Mouse (Mus musculus) left cerebral cortex, postnatal 4 days (tissue): Measurements from ENCODE around the gene Cxcl14. TPM values are rescaled to one million over a fixed set of nuclear protein-coding genes. Genes with fewer than 3 reads are reported as not detected.
A peak's percentile ranks its signal among the peaks of the same experiment; 100 is the strongest.

Experiments
- DNase-seq: peaks from one replicate; pipeline ENCODE4 v3.0.0-alpha.2; 2022
- intact Hi-C: fragments of 180-260 bp; cut with DNase I; formaldehyde crosslinking; loops from one replicate; pipeline ENCODE4 v1.15.1; 2025
- total RNA-seq, 2 experiments: library from RNA; stranded (reverse); gene quantifications; 2 replicates each; pipeline ENCODE4 v1.2.3; 2021

Cxcl14 gene
- total RNA-seq, 2 experiments from 2014 or later, result 40.6 to 40.7 TPM

DNA sequence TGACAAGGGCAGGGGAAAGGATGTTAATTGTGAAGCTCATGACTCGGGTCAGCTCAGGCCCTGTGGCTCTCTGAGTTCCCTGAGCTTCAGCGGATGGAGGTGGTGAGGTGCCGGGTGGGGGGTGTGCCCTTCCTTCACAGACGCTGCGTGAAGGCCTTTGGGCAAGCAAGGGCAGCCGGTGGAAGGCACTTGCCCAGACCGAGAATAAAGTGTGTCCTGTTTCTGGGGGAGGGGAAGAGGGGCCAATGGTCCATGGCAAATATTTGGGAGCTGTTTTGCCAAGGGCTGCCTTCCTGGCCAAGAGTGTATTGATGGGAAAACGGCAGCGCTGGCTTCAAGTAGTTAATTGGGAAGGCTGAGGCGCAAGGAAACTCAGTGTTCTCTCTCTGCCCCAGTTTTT lies 1.4 kb downstream of the Cxcl14 start:
- intact Hi-C loops, result no loop called here
- DNase-seq, result no peak

DNA sequence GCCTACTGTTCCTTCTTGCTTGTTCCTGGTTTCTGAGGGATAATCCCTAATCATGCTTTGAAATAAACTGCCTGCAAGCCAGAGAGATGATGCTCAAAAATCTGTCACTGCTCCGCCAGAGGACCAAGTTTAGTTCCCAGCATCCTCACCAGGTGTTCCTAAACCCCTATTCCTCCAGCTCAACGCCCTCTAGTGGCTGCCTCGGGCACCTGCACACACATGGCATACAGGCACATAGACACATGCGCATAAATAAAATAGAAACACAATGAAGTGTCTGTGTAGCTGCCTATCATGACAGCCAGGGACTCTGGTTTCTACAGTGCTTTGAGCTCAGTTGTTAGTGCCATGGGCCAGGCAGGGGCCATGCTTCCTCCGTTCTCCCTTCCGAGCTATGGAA lies 6.4 kb downstream of the Cxcl14 start:
- intact Hi-C loops, result no loop called here
- DNase-seq, result no peak

DNA sequence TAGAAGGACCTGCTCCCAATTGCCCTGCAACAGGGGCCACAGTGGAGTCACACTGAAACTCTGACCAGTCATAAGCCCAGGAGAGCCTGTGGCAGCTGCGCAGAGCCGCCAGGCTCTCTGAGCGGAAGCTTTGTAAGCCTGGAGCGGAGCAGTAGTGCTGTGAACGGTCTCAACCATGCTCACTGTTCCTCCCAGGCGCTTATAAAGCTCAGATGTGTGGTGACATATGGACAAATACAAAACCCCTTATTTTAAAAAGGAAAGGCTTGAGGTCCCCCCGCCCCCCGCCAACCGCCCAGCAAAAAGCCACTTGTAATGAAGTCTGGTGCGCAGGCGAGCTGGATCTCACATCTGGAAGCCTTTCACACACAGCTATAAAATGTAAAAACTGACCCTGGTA lies 7.1 kb downstream of the Cxcl14 start:
- DNase-seq, result no peak
- intact Hi-C loops, result no loop called here

DNA sequence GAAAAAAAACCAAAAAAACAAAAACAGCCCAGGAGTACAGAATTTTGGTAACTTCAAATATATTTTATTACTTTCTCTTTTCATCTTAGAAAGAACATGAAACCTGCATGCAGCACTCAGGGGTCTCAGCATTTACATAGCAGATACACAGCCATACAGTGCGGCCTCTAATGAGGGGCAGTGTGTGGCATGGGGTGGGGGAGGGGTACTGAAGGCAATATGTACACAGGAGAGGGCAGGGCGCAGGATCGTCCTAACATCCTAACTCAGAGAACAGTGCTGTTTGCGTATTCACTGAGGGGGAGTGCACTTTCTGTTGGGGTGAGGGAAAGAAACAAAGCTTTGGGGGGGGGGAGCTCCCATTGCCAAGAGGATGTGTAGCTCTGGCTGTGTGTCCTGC lies 7.8 kb downstream of the Cxcl14 start:
- intact Hi-C loops, result no loop called here
- no peak for DNase-seq

DNA sequence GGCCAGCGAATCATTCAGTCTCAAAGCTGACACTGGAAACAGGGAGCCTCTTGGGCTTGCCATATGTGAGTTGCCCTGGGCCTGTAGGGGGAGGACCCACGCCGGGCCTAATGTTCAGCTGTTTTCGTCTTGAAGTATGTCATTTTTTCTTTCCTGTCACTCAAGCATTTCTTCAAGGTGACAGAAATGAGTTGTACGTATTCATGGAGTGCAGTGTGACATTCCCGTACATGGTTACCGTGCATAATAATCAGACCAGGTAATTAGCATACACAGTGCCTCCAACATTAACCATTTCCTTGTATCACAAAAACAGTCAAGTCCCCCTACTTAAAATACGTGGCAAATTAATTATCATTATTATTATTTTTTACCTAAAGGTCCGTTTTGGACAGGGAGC lies 9.3 kb downstream of the Cxcl14 start:
- intact Hi-C loops, result no loop called here
- DNase-seq, result no peak

DNA sequence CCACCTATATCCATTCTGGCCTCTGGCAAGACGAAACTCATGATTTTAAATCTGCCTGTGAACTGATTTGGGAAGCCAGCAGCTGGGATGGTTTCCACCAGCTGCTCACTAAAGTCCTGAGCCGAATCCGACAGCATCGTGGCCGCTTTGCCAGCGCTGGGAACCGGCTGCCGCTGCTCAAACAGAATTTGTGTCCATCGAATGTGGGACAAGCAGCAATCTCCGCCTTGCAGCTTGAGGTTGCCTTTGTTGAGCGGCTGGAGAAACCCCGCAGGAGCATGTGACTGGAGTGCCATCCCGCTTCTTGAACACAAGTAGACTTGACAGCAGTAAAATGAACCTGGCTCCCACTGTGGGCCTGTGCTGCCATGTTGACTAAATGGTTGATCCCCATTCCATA lies 13.0 kb downstream of the Cxcl14 start:
- DNase-seq, result no peak
- intact Hi-C loops, result no loop called here

DNA sequence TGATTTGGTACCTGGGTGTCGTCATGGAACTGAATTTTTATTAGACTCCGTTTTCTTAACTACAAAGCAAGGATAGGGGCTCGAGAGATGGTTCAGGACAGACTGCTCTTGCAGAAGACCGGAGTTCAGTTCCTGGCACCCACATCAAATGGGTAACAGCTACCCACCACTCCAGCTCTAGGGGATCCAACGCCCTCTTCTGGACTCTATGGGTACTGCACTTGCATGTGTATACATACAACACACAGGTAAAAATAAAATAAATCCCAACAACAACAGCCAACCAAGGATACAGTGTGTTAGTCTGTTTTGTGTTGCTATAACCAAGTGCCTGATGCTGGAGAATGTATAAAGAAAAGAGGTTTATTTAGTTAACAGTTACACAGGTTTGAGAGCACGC lies 16.0 kb downstream of the Cxcl14 start:
- DNase-seq, result no peak
- intact Hi-C loops, result no loop called here

DNA sequence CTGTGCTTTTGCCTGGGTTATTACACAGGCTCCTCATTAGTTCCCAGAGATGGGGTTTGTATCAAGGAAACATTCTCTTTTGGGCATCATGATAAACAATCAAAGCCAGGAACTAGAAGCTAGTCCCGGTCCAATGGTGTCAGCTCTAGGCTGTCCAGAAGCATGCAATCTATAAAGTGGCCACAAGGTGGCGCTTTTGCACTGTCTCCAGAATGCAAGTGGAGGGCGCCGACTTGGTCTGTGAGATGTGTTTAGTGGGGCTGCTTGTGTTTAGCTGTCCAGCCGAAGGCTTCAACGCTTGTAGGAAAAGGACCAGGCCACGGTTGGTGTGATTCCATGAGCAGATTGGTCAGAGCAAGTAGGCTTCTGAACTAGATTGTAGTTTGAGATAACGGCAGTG lies 16.9 kb downstream of the Cxcl14 start:
- peak; percentile 90 for DNase-seq
- intact Hi-C loops, result loop anchor here (2.0 kb wide), 1 partner anchor 143 kb away; no protein-coding TSS in a partner anchor

DNA sequence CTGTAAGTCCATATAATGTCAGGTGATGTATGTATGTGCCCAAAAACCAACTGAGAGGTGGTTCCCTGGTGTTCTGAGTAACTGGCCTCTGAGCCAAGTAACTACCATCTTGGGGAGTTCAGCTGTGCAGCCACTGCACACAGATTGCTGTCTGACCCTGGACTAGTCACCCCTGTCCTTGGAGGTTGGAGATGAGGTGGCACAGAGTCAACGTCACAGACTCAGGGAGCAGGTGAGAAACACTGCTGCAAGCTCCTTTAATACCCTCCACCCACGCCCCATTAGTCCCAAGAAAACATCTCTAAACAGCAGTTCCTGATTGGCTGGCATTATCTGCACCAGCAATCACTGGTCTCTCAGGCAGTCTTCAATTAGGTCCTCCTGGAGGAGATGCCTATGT lies 21.2 kb downstream of the Cxcl14 start:
- DNase-seq, result no peak
- intact Hi-C loops, result no loop called here

DNA sequence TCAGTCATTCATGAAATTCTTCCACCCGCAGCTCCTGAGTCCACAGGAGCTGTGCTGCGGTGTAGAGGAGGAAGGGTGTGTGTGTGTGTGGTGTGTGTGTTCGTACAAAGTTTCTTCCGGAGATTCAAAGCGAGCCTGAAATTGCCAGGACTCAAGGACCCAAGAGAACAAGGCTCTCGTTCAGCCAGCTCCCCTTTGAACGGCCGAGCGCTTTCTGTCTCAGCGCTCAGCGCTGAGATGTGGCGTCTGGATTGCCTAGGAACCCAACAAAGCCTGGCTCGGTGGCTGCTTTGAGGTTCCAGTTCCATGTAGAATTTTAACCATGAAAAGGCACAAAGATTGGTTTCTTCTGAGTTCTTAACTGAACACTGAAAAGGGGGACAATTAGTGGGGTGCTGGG lies 26.2 kb downstream of the Cxcl14 start:
- intact Hi-C loops, result no loop called here
- no peak for DNase-seq

DNA sequence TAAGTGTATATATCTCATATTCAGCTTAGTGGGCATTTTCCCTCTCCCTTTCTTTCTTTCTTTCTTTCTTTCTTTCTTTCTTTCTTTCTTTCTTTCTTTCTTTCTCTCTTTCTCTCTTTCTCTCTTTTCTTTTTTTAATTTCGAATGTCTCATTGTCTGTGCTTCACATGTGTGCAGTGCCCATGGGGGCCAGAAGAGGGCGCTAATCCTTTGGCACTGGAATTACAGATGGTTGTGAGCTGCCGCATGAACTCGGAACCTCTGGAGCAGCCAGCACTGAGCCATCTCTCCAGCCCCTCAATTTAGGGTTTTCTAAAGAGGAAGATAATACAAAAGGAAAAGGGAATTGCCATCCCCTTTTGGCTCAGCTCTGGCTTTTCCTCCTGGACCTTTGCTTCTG lies 29.0 kb downstream of the Cxcl14 start:
- DNase-seq, result no peak
- intact Hi-C loops, result loop anchor here (5.0 kb wide), 1 partner anchor 70 kb away; no protein-coding TSS in a partner anchor

DNA sequence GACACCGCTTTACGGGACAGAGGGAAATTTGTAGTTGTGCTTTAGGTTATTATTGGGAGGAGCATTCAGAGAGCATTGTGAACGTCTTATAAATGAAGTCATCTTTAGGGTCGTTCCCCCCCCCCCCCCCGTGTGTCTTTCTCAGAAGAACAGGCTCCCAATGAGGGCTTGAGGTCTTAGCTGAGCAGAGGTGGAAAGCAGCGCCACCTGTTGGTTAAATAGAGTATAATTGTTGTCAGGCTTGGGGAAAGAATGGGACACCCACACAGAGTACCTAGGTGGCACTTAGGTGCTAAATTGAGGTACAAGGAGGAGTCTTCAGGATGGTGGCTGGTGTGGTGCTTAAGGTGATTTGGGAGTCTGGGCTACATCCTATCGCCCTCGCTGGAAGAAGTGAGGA lies 29.9 kb downstream of the Cxcl14 start:
- peak; percentile 37 for DNase-seq

DNA sequence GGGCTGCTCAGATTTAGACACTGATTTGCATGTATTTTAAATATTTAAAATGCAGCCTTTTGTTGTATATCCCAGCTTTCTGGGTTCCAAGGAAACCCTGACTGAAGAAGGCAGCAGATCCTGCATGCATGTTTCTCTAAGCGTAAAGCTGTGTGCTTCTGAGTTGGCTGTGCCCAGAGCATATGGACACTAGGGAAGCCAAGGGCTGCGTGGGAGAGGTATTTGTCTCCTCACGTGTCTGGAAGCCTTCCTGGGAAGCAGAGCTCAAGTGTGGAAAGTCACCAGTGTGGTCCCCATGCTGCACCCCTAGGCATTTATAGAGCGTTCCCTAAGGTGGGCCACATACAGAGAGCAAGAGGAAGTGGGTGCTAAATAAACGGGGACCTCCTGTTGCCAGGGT lies 30.7 kb downstream of the Cxcl14 start:
- DNase-seq, result no peak
- intact Hi-C loops, result loop anchor here (5.0 kb wide), 1 partner anchor 68 kb away; no protein-coding TSS in a partner anchor

More for the DNA sequence above, 29.9 kb downstream of the Cxcl14 start:
- intact Hi-C loops, result loop anchor here (5.0 kb wide), 1 partner anchor 69 kb away; no protein-coding TSS in a partner anchor

DNA sequence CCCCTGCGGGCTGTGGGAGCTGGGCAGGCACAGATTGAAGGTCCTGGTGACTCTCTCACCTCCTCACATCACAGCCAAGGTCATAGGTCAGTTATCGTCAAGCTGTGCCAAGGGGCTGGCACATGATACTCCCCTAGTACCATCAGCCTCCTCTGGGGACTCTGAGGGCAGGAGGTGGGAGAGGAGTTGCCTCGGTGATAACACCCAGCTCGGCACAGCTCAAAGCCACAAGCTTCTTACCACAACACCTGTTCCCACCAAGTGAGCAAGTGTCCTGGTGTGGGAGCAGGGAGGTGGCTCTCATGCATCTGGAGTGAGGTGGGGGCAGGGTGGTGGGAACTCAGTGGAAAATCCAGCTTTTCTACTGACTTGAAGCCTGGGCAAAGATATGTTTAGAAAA lies 34.1 kb downstream of the Cxcl14 start:
- intact Hi-C loops, result no loop called here
- no peak for DNase-seq

DNA sequence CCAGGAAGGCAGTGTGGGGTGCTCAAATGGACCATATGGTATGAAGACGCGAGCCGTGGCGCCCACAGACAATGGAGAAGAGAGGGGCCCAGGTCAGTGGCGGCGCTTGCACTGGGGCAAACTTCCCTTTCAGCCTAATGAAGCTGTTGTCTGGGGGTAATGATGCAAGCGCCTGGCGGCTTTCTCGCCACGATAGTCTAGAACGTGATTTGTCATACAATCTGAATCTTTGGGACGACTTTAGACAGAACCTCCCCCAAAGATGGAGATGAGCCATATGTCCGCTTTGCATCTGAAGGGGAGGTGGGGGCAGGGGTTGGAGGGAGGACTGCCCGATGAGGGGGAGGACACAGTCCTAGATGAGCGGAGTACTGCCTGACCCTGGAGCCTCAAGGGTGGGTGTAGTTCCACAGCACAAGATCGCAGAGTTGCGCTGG lies 36.0 kb downstream of the Cxcl14 start:
- intact Hi-C loops, result no loop called here
- no peak for DNase-seq

DNA sequence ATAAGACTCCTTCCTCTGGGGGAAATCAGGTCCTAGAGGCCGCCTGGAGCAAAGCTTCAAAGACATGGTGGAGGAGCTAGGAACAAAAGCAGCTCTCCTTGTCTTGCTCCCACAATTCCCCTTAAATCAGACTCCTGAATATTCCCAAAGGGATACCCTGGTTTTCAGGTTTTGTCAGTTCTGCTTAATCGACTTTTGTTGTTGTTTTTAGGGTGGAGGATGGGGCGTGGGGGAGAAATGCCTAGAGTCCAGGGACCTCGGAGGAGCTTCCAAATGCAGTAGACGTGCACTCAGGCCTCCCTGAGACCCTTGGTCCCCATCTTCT lies 36.5 kb downstream of the Cxcl14 start:
- intact Hi-C loops, result no loop called here
- DNase-seq, result no peak

DNA sequence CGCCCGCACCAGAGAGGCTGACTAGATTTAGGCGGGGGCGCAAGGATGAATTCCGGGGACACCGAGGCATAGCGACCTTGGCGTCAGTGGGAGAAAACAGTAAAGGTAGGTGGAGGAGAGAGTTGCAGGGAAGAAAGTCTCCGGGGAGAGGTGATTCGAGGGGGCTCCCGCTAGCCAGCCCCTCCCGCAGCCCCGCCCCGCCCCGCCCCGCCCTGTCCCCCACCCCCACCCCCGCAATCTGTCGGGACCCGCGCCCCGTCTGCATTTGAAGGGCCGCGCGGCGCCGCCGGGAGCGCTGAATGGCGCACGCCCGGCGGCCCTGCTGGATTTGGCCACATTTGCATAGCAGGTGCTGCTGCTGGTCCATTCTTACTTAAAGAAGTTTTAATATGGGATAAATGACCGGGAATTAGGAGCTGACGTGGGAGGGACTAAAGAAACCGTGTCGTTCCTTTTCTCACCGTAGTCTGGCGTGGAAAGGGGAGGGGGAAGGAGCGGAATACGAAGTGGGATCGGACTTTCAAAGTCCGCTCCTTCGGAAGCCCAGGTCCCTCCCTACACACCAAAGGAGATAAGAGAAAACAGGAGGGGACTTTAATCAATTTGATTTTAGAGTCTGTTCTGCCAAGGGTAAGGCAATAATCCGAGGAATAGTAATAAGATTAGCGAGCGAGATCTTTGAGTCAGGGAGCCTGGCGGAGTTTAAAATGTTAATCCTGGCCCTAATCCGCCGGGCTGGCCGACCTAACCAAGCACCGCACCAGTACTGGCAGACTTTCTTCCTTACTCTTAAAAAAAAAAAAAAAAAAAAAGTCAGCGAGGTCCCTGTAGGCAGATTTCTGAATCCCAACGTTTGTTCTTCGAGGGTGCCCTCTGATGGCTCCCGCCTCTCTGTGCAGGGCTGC lies 37.1 kb downstream of the Cxcl14 start:
- DNase-seq, result no peak
- intact Hi-C loops, result no loop called here

DNA sequence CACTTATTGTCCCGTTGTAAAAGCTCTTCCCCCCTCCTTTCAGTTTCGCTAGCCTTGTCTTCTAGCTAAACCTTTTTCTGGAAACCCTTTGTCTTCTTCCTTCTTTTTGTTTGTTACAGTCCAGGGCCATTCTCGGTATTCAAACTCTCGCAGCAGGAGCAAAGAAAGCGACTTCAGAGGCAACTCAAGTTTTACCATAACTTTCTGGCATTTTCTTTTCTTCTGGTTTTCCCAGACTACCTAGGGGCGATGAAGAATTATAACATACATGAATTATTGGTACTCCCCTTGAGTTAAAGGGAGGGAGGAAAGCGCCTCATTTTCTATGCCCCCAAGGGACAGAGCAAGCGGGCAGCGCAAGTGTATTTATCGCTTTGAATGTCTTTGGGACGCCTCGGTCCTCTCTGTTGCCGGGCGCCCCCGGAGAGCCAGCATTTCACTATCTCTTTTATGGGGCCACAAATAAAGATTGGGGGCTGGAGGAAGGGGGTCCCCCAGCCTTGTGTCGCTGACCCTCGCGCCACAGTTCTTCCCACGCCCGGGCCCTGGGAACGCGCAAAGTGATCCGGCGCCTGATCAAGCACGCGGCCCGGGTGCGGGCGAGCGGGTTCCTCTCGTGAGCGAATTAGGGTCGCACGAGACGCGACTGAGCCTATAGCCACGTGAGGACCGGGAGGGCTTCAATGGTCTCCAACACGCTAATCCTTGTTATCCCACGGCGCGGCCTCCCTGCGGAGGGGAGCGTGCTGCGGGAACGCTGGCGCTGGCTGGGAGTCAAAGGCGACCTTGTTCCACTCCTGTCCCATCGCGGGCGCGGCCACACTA lies 37.9 kb downstream of the Cxcl14 start:
- DNase-seq, result no peak
- intact Hi-C loops, result no loop called here

DNA sequence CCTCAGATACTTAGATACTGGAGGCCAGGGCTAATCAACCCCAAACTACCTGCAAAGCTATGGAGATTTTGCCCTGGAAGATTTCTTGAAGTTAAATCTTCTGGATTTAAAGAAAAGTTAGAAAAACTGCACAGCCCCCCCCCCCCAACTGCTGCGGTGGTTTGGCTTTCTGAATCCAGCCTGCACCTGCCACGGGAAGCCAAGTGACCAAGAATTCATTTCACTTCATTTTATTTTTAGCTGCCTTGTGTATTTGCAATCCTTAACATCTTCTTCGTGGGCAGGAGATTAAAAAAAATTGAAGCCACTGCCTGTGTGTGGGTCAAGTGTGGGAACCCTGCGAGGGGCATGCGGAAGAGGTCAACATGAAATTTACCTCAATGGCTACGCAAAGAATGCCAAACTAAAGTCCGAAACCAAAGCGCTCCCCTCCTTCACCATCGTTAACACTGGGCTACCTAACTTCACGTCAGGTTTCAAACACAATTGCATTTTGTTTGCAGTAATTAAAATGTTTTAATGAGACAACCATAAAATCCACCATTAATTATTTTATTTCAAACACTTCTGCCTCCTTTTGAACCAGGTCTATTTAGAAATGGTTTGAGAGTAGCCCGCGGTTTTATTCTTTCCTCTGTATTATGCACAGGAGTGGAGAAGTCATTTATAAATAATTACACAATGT lies 38.7 kb downstream of the Cxcl14 start:
- no peak for DNase-seq
- intact Hi-C loops, result no loop called here

DNA sequence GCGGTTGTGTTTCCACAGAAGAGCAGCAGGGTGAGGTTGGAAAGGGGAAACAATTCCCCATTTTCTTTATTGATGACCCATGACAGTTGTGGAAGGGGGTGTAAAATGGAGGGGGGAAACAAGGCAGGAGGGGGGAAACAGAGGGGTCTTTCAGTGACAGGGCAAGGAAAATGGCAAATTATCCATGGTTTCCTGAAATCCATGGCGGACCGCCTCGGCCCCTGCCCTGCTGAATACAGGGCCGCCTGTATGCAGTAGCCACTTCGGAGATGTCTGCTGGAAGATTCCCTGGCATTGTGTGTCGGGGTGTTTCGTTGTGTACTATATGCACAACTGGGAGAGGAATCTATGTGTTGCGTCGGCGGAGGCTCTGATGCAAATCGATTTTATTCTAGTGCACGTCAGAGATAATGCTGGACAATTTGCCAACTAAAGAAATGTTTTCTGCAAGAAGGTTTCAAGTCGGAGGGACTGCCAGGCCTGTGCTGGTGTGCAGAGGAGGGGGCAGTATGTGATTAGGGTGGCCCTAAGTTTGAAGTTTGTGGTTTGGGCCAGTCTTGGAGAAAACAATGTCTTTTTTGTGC lies 39.5 kb downstream of the Cxcl14 start:
- no peak for DNase-seq
- intact Hi-C loops, result no loop called here

DNA sequence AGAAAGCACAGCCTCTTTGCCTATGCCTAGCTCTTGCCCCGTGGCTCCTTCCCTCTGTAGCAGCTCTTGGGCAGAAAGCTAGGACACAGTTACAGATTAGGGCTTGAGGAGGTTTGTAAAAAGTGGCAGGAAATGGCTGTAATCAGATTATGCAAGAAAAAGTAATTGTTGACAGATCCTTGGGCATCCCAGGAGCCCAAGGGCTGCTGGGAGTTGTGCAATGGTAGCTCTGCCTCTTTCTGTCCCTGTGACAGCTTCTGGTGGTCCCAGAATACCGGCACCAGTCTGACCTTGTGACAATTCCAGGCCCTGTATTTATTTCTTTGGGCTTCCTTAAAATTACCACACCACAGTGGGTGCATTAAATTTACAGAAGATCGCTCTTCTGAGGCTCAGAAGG lies 43.0 kb downstream of the Cxcl14 start:
- DNase-seq, result no peak
- intact Hi-C loops, result no loop called here
